Mouse (Mus musculus) hindbrain, embryonic 14.5 days (tissue): ENCODE data around the gene Frmd4a. TPM values are rescaled to one million over a fixed set of nuclear protein-coding genes. Genes with fewer than 3 reads are reported as not detected.

Source experiments
- ATAC-seq: fragments of 200-750 bp; cut with Nextera tagmentation; 2 replicates; pipeline ENCODE4 v1.8.0; 2017; ENCODE audit warnings: moderate number of reproducible peaks, mild to moderate bottlenecking, moderate TSS enrichment, moderate library complexity; ENCODE audit not compliant: low FRiP score
- DNase-seq: peaks from one replicate; pipeline ENCODE4 v3.0.0-alpha.2; 2015; ENCODE audit warnings: low spot score
- H3K27ac ChIP-seq: fragments of 300-500 bp; sonication (generic); 2 replicates; pipeline ENCODE4 v1.5.1; 2014; ENCODE audit warnings: mild to moderate bottlenecking, moderate library complexity
- H3K27me3 ChIP-seq: fragments of 300-500 bp; sonication (generic); 2 replicates; pipeline ENCODE4 v1.6.1; 2014; ENCODE audit warnings: mild to moderate bottlenecking, low read length, mixed read lengths; ENCODE audit not compliant: control insufficient read depth, insufficient read depth
- H3K36me3 ChIP-seq: fragments of 300-500 bp; sonication (generic); replicated peaks from 2 replicates; pipeline ENCODE4 v1.6.1; 2014; ENCODE audit not compliant: control insufficient read depth, insufficient read depth
- H3K4me1 ChIP-seq: fragments of 300-500 bp; sonication (generic); replicated peaks from 2 replicates; pipeline ENCODE4 v1.6.1; 2014; ENCODE audit warnings: antibody characterized with exemption, low read length, mixed read lengths; ENCODE audit not compliant: control insufficient read depth, insufficient read depth
- H3K4me2 ChIP-seq: fragments of 300-500 bp; sonication (generic); replicated peaks from 2 replicates; pipeline ENCODE4 v1.6.1; 2014; ENCODE audit warnings: mild to moderate bottlenecking, moderate library complexity
- H3K4me3 ChIP-seq: fragments of 300-500 bp; sonication (generic); replicated peaks from 2 replicates; pipeline ENCODE4 v1.5.1; 2014; ENCODE audit warnings: mild to moderate bottlenecking, low read length
- H3K9ac ChIP-seq: fragments of 300-500 bp; sonication (generic); 2 replicates; pipeline ENCODE4 v1.6.1; 2014
- H3K9me3 ChIP-seq: fragments of 300-500 bp; sonication (generic); 2 replicates; pipeline ENCODE4 v1.6.1; 2016; ENCODE audit warnings: low read length; ENCODE audit not compliant: control insufficient read depth
- WGBS: fragments of 180-500 bp; shearing (Covaris S2); extraction: QIAGEN DNeasy Blood & Tissue Kit; methylation state at CpG from one replicate; pipeline ENCODE4 v1.1.7; 2014; 5-methylcytosine and 5-hydroxymethylcytosine counted together
- polyA plus RNA-seq: library from polyadenylated mRNA; unstranded; fragments of >200 nt; fragmentation: Nextera tagmentation; extraction: Ambion mirVana; gene quantifications from 2 replicates; pipeline ENCODE4 v1.2.1, GENCODE M21; 2014

Frmd4a gene
- polyA plus RNA-seq, 1 experiment from 2014 or later: 56.9 TPM

GRCm38 (mm10) chr2:4113303-4113920 lies 95.9 kb downstream of the Frmd4a start:
- Histone ChIP-seq H3K27ac (no peak overlapping the region), H3K36me3 (no peaks in the 10 kb centered on the region), H3K4me3 (no peak overlapping the region), H3K4me2 (no peak overlapping the region), H3K9ac (no peak overlapping the region), H3K9me3 (no peaks in the 10 kb centered on the region), H3K4me1 (no peaks in the 10 kb centered on the region; the same call in 1 of the 2 replicates), H3K27me3 (no peaks in the 10 kb centered on the region)
- WGBS: 49% methylated on average over 7 of the region's 7 CpGs
- DNase-seq (no peak), ATAC-seq (no peak)

GRCm38 (mm10) chr2:4119678-4120458 lies 102.4 kb downstream of the Frmd4a start:
- Histone ChIP-seq H3K4me2 (no peak overlapping the region), H3K4me3 (no peak overlapping the region), H3K27me3 (no peaks in the 10 kb centered on the region), H3K9ac (no peak overlapping the region), H3K36me3 (no peaks in the 10 kb centered on the region), H3K27ac (0 out of 2 replicates have a peak overlapping the region, but pooled peaks have one; percentile 15), H3K9me3 (no peaks in the 10 kb centered on the region), H3K4me1 (0 out of 2 replicates have a peak, but pooled peaks cover 3% of the 10 kb centered on the region)
- 51% methylated on average over 9 of the region's 9 CpGs for WGBS
- ATAC-seq (peak; percentile 31; the same call in 1 of the 2 replicates), DNase-seq (no peak)

GRCm38 (mm10) chr2:4131216-4131615 lies 113.7 kb downstream of the Frmd4a start:
- no peak for DNase-seq
- Histone ChIP-seq H3K27ac (no peak overlapping the region), H3K36me3 (no peaks in the 10 kb centered on the region), H3K4me2 (no peak overlapping the region), H3K27me3 (no peaks in the 10 kb centered on the region), H3K9me3 (no peaks in the 10 kb centered on the region), H3K4me1 (0 out of 2 replicates have a peak, but pooled peaks cover 3% of the 10 kb centered on the region), H3K4me3 (no peak overlapping the region), H3K9ac (no peak overlapping the region)
- 84% methylated on average over 4 of the region's 4 CpGs for WGBS
- no peak for ATAC-seq

GRCm38 (mm10) chr2:4137493-4137892 lies 120.0 kb downstream of the Frmd4a start:
- Histone ChIP-seq H3K4me3 (no peak overlapping the region), H3K36me3 (no peaks in the 10 kb centered on the region), H3K4me2 (no peak overlapping the region), H3K4me1 (peaks cover 7% of the 10 kb centered on the region), H3K9ac (no peak overlapping the region), H3K9me3 (no peaks in the 10 kb centered on the region), H3K27ac (no peak overlapping the region), H3K27me3 (no peaks in the 10 kb centered on the region)
- ATAC-seq (no peak), DNase-seq (no peak)
- 83% methylated on average over 3 of the region's 3 CpGs for WGBS

- no peak overlapping the region for H3K4me3 ChIP-seq
- H3K36me3 ChIP-seq: no peaks in the 10 kb centered on the region
- H3K9ac ChIP-seq: no peak overlapping the region
- 37% methylated on average over 4 of the region's 4 CpGs for WGBS
- H3K27ac ChIP-seq: no peak overlapping the region
- no peaks in the 10 kb centered on the region for H3K27me3 ChIP-seq
- no peak overlapping the region for H3K4me2 ChIP-seq
- ATAC-seq: no peak
- H3K9me3 ChIP-seq: no peaks in the 10 kb centered on the region
- peaks cover 7% of the 10 kb centered on the region for H3K4me1 ChIP-seq
- DNase-seq: peak; percentile 28
These were observed 124.9 kb downstream of the Frmd4a start for GRCm38 (mm10) chr2:4142221-4142950.

- Histone ChIP-seq H3K27ac (no peak overlapping the region), H3K9ac (no peak overlapping the region), H3K36me3 (no peaks in the 10 kb centered on the region), H3K4me1 (peaks cover 7% of the 10 kb centered on the region), H3K4me2 (no peak overlapping the region), H3K9me3 (no peaks in the 10 kb centered on the region), H3K27me3 (no peaks in the 10 kb centered on the region), H3K4me3 (no peak overlapping the region)
- ATAC-seq (no peak), DNase-seq (no peak)
- 81% methylated on average over 4 of the region's 4 CpGs for WGBS
These were observed 126.9 kb downstream of the Frmd4a start for GRCm38 (mm10) chr2:4144424-4144823.

GRCm38 (mm10) chr2:4152521-4153040 lies 135.1 kb downstream of the Frmd4a start:
- WGBS: 2% methylated on average over 14 of the region's 14 CpGs
- H3K27me3 ChIP-seq: no peaks in the 10 kb centered on the region

GRCm38 (mm10) chr2:4153131-4153631 lies 135.7 kb downstream of the Frmd4a start:
- Histone ChIP-seq H3K9ac (peak overlapping the region; percentile 61), H3K27ac (peak overlapping the region; percentile 81), H3K4me2 (peak overlapping the region; percentile 50), H3K9me3 (no peaks in the 10 kb centered on the region), H3K4me1 (peaks cover 29% of the 10 kb centered on the region), H3K36me3 (no peaks in the 10 kb centered on the region), H3K27me3 (no peaks in the 10 kb centered on the region), H3K4me3 (peak overlapping the region; percentile 32)
- under 1% methylated on average over 16 of the region's 16 CpGs for WGBS
- peak; percentile 64 for ATAC-seq
- DNase-seq: peak; percentile 71

More at GRCm38 (mm10) chr2:4152521-4153040, 135.1 kb downstream of the Frmd4a start:
- Histone ChIP-seq H3K9me3 (no peaks in the 10 kb centered on the region), H3K4me3 (peak overlapping the region; percentile 32), H3K4me2 (peak overlapping the region; percentile 50), H3K9ac (peak overlapping the region; percentile 61), H3K4me1 (peaks cover 29% of the 10 kb centered on the region), H3K27ac (peak overlapping the region; percentile 81), H3K36me3 (no peaks in the 10 kb centered on the region)
- ATAC-seq (peak; percentile 58), DNase-seq (peak; percentile 50)
